Mouse (Mus musculus): ENCODE data around the gene Gm43191. TPM values are rescaled to one million over a fixed set of nuclear protein-coding genes. Genes with fewer than 3 reads are reported as not detected.

The Gm43191 gene
- polyA plus RNA-seq, 2 experiments = not detected

DNA sequence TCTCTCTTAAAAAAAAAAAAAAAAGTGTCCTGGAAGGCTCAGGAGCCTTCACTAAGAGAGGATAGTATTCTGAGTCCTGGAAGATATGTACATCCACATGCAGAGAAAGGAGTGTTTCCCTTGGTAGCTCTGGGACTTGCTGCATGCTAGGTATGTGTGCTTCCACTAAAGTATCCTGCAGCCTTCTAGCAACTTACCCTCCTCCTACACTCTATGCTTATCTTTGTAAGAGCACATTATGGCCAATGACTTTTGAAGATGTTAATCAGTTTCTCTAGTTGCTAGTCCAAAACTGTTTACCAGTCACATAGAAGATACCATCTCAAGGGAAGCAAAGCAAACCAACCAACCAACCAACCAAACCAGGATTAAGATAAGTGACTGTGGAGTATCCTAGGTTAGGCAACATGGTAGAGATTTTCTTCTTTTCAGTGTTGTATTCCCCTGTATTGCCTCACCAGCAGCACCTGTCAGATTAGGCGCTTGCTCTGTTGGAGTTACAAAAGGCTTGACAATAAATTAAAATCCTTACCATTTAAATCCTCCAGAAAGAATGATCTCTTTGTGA is 24.7 kb upstream of the Gm43191 start:
- TF ChIP-seq POLR2A (IDR thresholded peaks at IDR 0.05; ENCODE audit: borderline replicate concordance, extremely low read depth, insufficient read depth, insufficient read length) = no peak
- H3K27ac ChIP-seq (replicated peaks; ENCODE audit: low read depth, low read length) = no peak overlapping the region
- H3K4me3 ChIP-seq (replicated peaks; ENCODE audit: low read length) = no peak overlapping the region
- no peak overlapping the region for H3K9ac ChIP-seq (ENCODE audit: low read depth, low read length, severe bottlenecking)
- DNase-seq (ENCODE audit: low spot score) = no peak
- no peak overlapping the region for H3K4me2 ChIP-seq (replicated peaks; ENCODE audit: low read depth, low read length, severe bottlenecking)
- ATAC-seq (ENCODE audit: low FRiP score, low read depth) = no peak
- peaks cover 13% of the 10 kb centered on the region; the same call in 1 of the 2 replicates for H3K36me3 ChIP-seq (ENCODE audit: control insufficient read depth, insufficient read depth, low read length)
- H3K4me1 ChIP-seq (ENCODE audit: control insufficient read depth, insufficient read depth, low read length) = peaks cover under 1% of the 10 kb centered on the region; the same call in 1 of the 2 replicates
- no peaks in the 10 kb centered on the region for H3K27me3 ChIP-seq (ENCODE audit: control insufficient read depth, insufficient read depth, low read length)
- 91% methylated on average over 1 of the region's 1 CpGs for WGBS
- H3K9me3 ChIP-seq (ENCODE audit: control insufficient read depth, low read length) = no peaks in the 10 kb centered on the region

- no peak overlapping the region for H3K4me2 ChIP-seq (replicated peaks; ENCODE audit: low read depth, low read length, severe bottlenecking)
Observed at GRCm38 (mm10) chr3:116703835-116704234, 22.8 kb upstream of the Gm43191 start.

DNA sequence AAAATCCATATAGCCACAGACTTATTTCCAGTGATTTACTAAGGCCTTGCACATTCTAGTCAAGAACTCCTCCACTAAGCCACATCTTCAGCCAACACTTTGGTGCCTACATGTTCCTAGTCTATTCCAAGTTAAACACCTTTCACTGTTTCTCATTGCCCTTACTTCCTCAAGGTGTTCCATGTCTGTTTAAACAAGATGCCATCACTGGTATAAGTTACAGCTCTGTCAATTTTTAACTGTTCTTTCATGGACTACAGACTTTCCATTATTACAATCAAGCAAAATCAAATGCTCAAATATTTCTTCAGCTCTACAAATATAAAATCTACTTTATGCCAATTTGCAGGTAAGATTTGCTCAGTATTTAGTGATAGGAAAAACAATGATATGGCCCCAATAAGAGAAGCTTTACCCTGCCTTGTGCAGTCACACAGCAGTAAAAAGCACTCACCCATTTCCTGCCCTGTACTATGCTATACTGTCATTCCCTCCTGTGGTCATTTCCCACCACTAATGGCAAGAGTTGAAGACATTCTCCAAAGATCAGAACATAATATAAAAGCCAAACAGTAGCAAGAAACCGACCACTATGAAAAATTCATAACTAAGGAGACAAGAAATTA is 21.7 kb upstream of the Gm43191 start:
- DNase-seq (ENCODE audit: low spot score) (no peak), ATAC-seq (ENCODE audit: low FRiP score, low read depth) (no peak)
- Histone ChIP-seq H3K36me3 (ENCODE audit: control insufficient read depth, insufficient read depth, low read length) (peaks cover 13% of the 10 kb centered on the region; the same call in 1 of the 2 replicates), H3K4me3 (replicated peaks; ENCODE audit: low read length) (no peak overlapping the region), H3K9me3 (ENCODE audit: control insufficient read depth, low read length) (no peaks in the 10 kb centered on the region), H3K4me2 (replicated peaks; ENCODE audit: low read depth, low read length, severe bottlenecking) (no peak overlapping the region), H3K4me1 (ENCODE audit: control insufficient read depth, insufficient read depth, low read length) (no peaks in the 10 kb centered on the region), H3K27ac (replicated peaks; ENCODE audit: low read depth, low read length) (no peak overlapping the region), H3K27me3 (ENCODE audit: control insufficient read depth, insufficient read depth, low read length) (no peaks in the 10 kb centered on the region), H3K9ac (ENCODE audit: low read depth, low read length, severe bottlenecking) (no peak overlapping the region)
- WGBS = 84% methylated on average over 1 of the region's 1 CpGs
- TF ChIP-seq POLR2A (IDR thresholded peaks at IDR 0.05; ENCODE audit: borderline replicate concordance, extremely low read depth, insufficient read depth, insufficient read length) = no peak

More at GRCm38 (mm10) chr3:116703835-116704234, 22.8 kb upstream of the Gm43191 start:
- 91% methylated on average over 5 of the region's 5 CpGs for WGBS
- Histone ChIP-seq H3K27me3 (ENCODE audit: control insufficient read depth, insufficient read depth, low read length) (no peaks in the 10 kb centered on the region), H3K9me3 (ENCODE audit: control insufficient read depth, low read length) (no peaks in the 10 kb centered on the region), H3K4me1 (ENCODE audit: control insufficient read depth, insufficient read depth, low read length) (no peaks in the 10 kb centered on the region), H3K4me3 (replicated peaks; ENCODE audit: low read length) (no peak overlapping the region), H3K27ac (replicated peaks; ENCODE audit: low read depth, low read length) (no peak overlapping the region), H3K9ac (ENCODE audit: low read depth, low read length, severe bottlenecking) (no peak overlapping the region), H3K36me3 (ENCODE audit: control insufficient read depth, insufficient read depth, low read length) (peaks cover 13% of the 10 kb centered on the region; the same call in 1 of the 2 replicates)
- no peak for ATAC-seq (ENCODE audit: low FRiP score, low read depth)
- no peak for DNase-seq (ENCODE audit: low spot score)
- no peak for TF ChIP-seq POLR2A (IDR thresholded peaks at IDR 0.05; ENCODE audit: borderline replicate concordance, extremely low read depth, insufficient read depth, insufficient read length)

DNA sequence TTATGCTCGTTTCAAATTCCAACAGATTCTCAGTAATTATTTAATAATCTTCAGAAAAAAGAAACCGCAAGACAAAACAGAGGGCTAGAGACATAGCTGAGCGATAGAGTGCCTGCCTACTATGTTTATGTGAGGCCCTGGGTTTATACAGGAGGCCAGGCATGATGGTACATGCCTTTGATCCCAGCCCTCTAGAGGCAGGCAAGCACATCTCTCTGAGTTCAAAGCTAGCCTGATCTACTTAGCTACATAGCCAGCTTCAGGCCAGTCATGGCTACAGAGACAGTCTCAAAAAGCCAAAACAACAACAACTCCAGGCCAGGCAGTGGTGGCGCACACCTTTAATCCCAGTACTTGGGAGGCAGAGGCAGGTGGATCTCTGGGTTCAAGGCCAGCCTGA is 20.5 kb upstream of the Gm43191 start:
- 90% methylated on average over 4 of the region's 4 CpGs for WGBS
- DNase-seq (ENCODE audit: low spot score) (no peak), ATAC-seq (ENCODE audit: low FRiP score, low read depth) (no peak)
- H3K9ac ChIP-seq (ENCODE audit: low read depth, low read length, severe bottlenecking) = no peak overlapping the region
- H3K27me3 ChIP-seq (ENCODE audit: control insufficient read depth, insufficient read depth, low read length) = no peaks in the 10 kb centered on the region
- TF ChIP-seq POLR2A (IDR thresholded peaks at IDR 0.05; ENCODE audit: borderline replicate concordance, extremely low read depth, insufficient read depth, insufficient read length) = no peak
- H3K4me3 ChIP-seq (replicated peaks; ENCODE audit: low read length) = no peak overlapping the region
- H3K9me3 ChIP-seq (ENCODE audit: control insufficient read depth, low read length) = no peaks in the 10 kb centered on the region
- no peaks in the 10 kb centered on the region for H3K4me1 ChIP-seq (ENCODE audit: control insufficient read depth, insufficient read depth, low read length)
- H3K4me2 ChIP-seq (replicated peaks; ENCODE audit: low read depth, low read length, severe bottlenecking) = no peak overlapping the region
- H3K27ac ChIP-seq (replicated peaks; ENCODE audit: low read depth, low read length) = no peak overlapping the region
- peaks cover 9% of the 10 kb centered on the region; the same call in 1 of the 2 replicates for H3K36me3 ChIP-seq (ENCODE audit: control insufficient read depth, insufficient read depth, low read length)

DNA sequence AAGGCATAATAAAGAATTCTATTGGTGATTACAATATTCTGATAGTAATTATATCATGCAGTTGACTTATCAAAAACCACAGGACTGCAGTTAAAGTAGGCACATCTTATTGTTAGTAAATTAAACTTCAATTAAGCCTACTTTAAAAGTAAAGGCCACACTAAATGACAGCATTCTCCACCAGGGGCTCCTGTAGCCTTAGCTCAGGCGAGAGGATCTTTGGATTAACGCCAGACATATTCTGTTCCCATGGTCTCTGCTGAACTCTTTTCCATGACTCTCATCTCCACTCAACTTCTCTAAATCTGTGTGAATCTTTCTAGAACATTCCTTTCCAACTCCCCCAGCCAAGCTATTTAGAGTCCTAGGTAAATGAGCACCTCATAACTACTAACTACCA is 17.7 kb upstream of the Gm43191 start:
- ATAC-seq (ENCODE audit: low FRiP score, low read depth) (no peak), DNase-seq (ENCODE audit: low spot score) (peak; percentile 33)
- no peak overlapping the region for H3K4me2 ChIP-seq (replicated peaks; ENCODE audit: low read depth, low read length, severe bottlenecking)
- no peak overlapping the region for H3K27ac ChIP-seq (replicated peaks; ENCODE audit: low read depth, low read length)
- WGBS = 80% methylated on average over 2 of the region's 2 CpGs
- TF ChIP-seq POLR2A (IDR thresholded peaks at IDR 0.05; ENCODE audit: borderline replicate concordance, extremely low read depth, insufficient read depth, insufficient read length) = no peak
- no peaks in the 10 kb centered on the region for H3K27me3 ChIP-seq (ENCODE audit: control insufficient read depth, insufficient read depth, low read length)
- H3K36me3 ChIP-seq (ENCODE audit: control insufficient read depth, insufficient read depth, low read length) = peaks cover 3% of the 10 kb centered on the region
- H3K9me3 ChIP-seq (ENCODE audit: control insufficient read depth, low read length) = no peaks in the 10 kb centered on the region
- no peak overlapping the region for H3K9ac ChIP-seq (ENCODE audit: low read depth, low read length, severe bottlenecking)
- H3K4me1 ChIP-seq (ENCODE audit: control insufficient read depth, insufficient read depth, low read length) = no peaks in the 10 kb centered on the region
- no peak overlapping the region for H3K4me3 ChIP-seq (replicated peaks; ENCODE audit: low read length)
